Comparison of ENCODE assay signal across 12 mouse cellular contexts in the genomic region with DNA sequence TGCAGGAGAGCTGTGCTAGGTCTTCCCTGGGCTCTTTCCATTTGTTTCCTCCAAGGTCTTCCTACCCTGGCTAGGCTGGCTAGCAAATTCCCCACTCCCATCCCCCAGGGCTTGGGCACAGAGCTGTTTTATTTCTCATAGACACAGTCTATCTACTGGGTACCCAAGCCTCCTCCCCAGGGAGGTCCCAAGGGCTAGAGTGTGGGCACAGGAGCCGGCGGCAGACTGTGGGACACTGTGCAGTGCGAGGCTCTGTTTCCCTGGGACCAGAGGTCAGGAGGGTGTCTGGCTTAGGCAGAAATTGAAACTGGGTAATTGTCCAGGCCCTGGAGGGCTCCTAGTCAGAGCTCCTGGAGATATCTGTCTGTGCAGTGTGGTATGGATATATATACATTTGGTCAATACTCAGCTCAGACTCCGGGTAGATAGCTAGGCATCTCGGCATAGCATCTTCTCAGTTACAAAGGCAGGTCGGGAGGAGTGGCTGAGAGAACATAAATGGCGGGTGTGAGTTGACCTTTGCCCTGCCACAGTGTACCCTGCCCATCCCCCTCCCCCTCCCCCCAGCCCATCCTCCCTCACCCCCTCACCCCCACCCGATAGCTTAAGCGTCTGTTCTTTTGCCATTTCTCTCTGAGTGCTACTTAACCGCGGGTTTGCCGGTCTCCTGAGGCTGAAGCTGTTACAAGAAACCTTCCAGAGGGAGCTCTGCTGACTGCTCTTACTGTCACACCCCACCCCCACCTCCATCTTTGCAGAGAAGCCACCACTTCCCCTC. TPM values are rescaled to one million over a fixed set of nuclear protein-coding genes. Genes with fewer than 3 reads are reported as not detected.
DNase-seq lines count a peak whose midpoint lies in the region; ATAC-seq and TF ChIP-seq lines count a peak whose summit lies in the region.
"Had no signal": no experiment of that assay in that cellular context is flagged by ENCODE, and none has a peak within 500 bp of the region (broad histone marks: within the 10 kb centered on the region; RNA-seq: fewer than 3 reads in every experiment).

No protein-coding gene starts in this region.

- H3K4me1 ChIP-seq in heart, embryonic 16.5 days (ENCODE audit: control insufficient read depth, insufficient read depth, low read length) = no peaks in the 10 kb centered on the region; the same call in 1 of the 2 replicates
- no peaks in the 10 kb centered on the region for H3K4me1 ChIP-seq in midbrain, postnatal 0 days (ENCODE audit: insufficient read depth, low read length)

- H3K9ac ChIP-seq in heart, embryonic 16.5 days (ENCODE audit: low read length) = no peak overlapping the region
- H3K9ac ChIP-seq in midbrain, postnatal 0 days (replicated peaks; ENCODE audit: low read length, poor library complexity, severe bottlenecking) = no peak overlapping the region

- H3K4me2 ChIP-seq in heart, embryonic 16.5 days (ENCODE audit: low read depth, low read length) = no peak overlapping the region
- no peak overlapping the region for H3K4me2 ChIP-seq in midbrain, postnatal 0 days (ENCODE audit: low read depth, low read length, poor library complexity, severe bottlenecking)

- TF ChIP-seq CTCF in brain, embryonic 14.5 days (IDR thresholded peaks at IDR 0.05; ENCODE audit: borderline replicate concordance, extremely low read depth, insufficient read depth, insufficient read length) = no peak
- no peak for TF ChIP-seq CTCF in midbrain, postnatal 0 days (IDR thresholded peaks at IDR 0.05)

- no peak overlapping the region for H3K4me3 ChIP-seq in heart, embryonic 16.5 days (ENCODE audit: low read length)
- H3K4me3 ChIP-seq in midbrain, postnatal 0 days (ENCODE audit: low read depth, low read length) = no peak overlapping the region

- H3K27ac ChIP-seq in heart, embryonic 16.5 days (ENCODE audit: low read length) = no peak overlapping the region
- no peak overlapping the region for H3K27ac ChIP-seq in midbrain, postnatal 0 days (ENCODE audit: low read depth, low read length)

- H3K9me3 ChIP-seq in heart, embryonic 16.5 days (replicated peaks; ENCODE audit: control insufficient read depth, low read length) = no peaks in the 10 kb centered on the region
- H3K9me3 ChIP-seq in midbrain, postnatal 0 days (ENCODE audit: low read length) = no peaks in the 10 kb centered on the region

- H3K36me3 ChIP-seq in heart, embryonic 16.5 days (ENCODE audit: control insufficient read depth, insufficient read depth) = no peaks in the 10 kb centered on the region
- H3K36me3 ChIP-seq in midbrain, postnatal 0 days (ENCODE audit: insufficient read depth, low read length) = no peaks in the 10 kb centered on the region

- DNase-seq in heart, adult 18-20 months = no peak
- peak; percentile 55 for DNase-seq in brain, embryonic 14.5 days (ENCODE audit: low read depth)
- no peak for DNase-seq in midbrain, postnatal 0 days (ENCODE audit: low spot score)
- no peak for DNase-seq in spleen, postnatal 14 days (ENCODE audit: low spot score in 2 of 2)
- no peak for DNase-seq in left cerebral cortex, adult 11 months (ENCODE audit: low spot score)
- DNase-seq: B cell, adult 2 months; cerebellum, adult 8-10 months; kidney, adult 18-20 months had no signal

- 18% methylated on average over 12 of the region's 12 CpGs for WGBS in heart, embryonic 16.5 days
- 27% methylated on average over 12 of the region's 12 CpGs for WGBS in midbrain, postnatal 0 days

- peaks cover 3% of the 10 kb centered on the region; the same call in 1 of the 2 replicates for H3K27me3 ChIP-seq in heart, embryonic 16.5 days (ENCODE audit: control insufficient read depth, insufficient read depth, low read length)
- H3K27me3 ChIP-seq in midbrain, postnatal 0 days (ENCODE audit: insufficient read depth, low read length) = no peaks in the 10 kb centered on the region

- TF ChIP-seq POLR2A in brain, embryonic 14.5 days (IDR thresholded peaks at IDR 0.05; ENCODE audit: borderline replicate concordance, extremely low read depth, insufficient read depth, insufficient read length, poor library complexity, severe bottlenecking) = no peak

- peak; percentile 24; the same call in 1 of the 2 replicates for ATAC-seq in heart, embryonic 16.5 days (replicated peaks; ENCODE audit: extremely low read depth, insufficient read depth, low FRiP score)
- ATAC-seq in hematopoietic stem cell, adult 5-6 weeks (replicated peaks in 1 of 2; ENCODE audit: insufficient read depth in 1 of 2, low FRiP score in 2 of 2, low TSS enrichment in 1 of 2, low read depth in 1 of 2, poor library complexity in 2 of 2, severe bottlenecking in 2 of 2) = peak; percentile 37 to 81
- 0 out of 2 replicates have a peak, but pooled peaks have one; percentile 34 for ATAC-seq in midbrain, postnatal 0 days (ENCODE audit: low FRiP score)
- ATAC-seq in CD4-positive, CD25-positive, alpha-beta regulatory T cell, adult 4 months = no peak

RNA-seq across cellular contexts. Expression of gene Accsl, which starts 4.7 kb away (rescaled TPM):
- polyA plus RNA-seq in heart, embryonic 16.5 days (2015; fragmentation: Nextera tagmentation; extraction: Ambion mirVana) = not detected in 2 replicates
- not detected for total RNA-seq in heart, adult 18-20 months (2021)
- 0.38 and 0.39 TPM in 2 replicates for polyA plus RNA-seq in brain, embryonic 14.5 days (2012; rRNA removed)
- total RNA-seq in hematopoietic stem cell, adult 5-6 weeks (2017) = not detected in 2 replicates
- 0.52 TPM in 1 of 2 replicates, not detected in the other for total RNA-seq in midbrain, postnatal 0 days (2014; rRNA removed)
- polyA plus RNA-seq in midbrain, postnatal 0 days (2015; fragmentation: Nextera tagmentation; extraction: Ambion mirVana) = 0.11 and 0.51 TPM in 2 replicates
- polyA plus RNA-seq in CD4-positive, CD25-positive, alpha-beta regulatory T cell, adult 4 months (2017; shearing (Covaris generic)) = not detected
- total RNA-seq: gastrocnemius, adult 18-20 months had no signal

RNA-seq across cellular contexts. Expression of gene Accs, which starts 23.9 kb away (rescaled TPM):
- 5.6 and 6.3 TPM in 2 replicates for polyA plus RNA-seq in heart, embryonic 16.5 days (2015; fragmentation: Nextera tagmentation; extraction: Ambion mirVana)
- total RNA-seq in heart, adult 18-20 months (2021) = 1 to 10 TPM; 4.1 to 5.2 TPM
- 22.2 and 27.3 TPM in 2 replicates for polyA plus RNA-seq in brain, embryonic 14.5 days (2012; rRNA removed)
- 17.6 and 36.4 TPM in 2 replicates for total RNA-seq in hematopoietic stem cell, adult 5-6 weeks (2017)
- 10.8 and 12.1 TPM in 2 replicates for total RNA-seq in midbrain, postnatal 0 days (2014; rRNA removed)
- polyA plus RNA-seq in midbrain, postnatal 0 days (2015; fragmentation: Nextera tagmentation; extraction: Ambion mirVana) = 4.7 and 4.9 TPM in 2 replicates
- polyA plus RNA-seq in CD4-positive, CD25-positive, alpha-beta regulatory T cell, adult 4 months (2017; shearing (Covaris generic)) = 10 to 100 TPM; 11.7 to 21.4 TPM

RNA-seq across cellular contexts. Expression of gene Ext2, which starts 51.3 kb away (rescaled TPM):
- 70.1 and 70.6 TPM in 2 replicates for polyA plus RNA-seq in heart, embryonic 16.5 days (2015; fragmentation: Nextera tagmentation; extraction: Ambion mirVana)
- 10 to 100 TPM; 37.9 to 39.9 TPM for total RNA-seq in heart, adult 18-20 months (2021)
- polyA plus RNA-seq in brain, embryonic 14.5 days (2012; rRNA removed) = 36.3 and 49.9 TPM in 2 replicates
- 35.6 and 41.4 TPM in 2 replicates for total RNA-seq in hematopoietic stem cell, adult 5-6 weeks (2017)
- 42.7 and 57.2 TPM in 2 replicates for total RNA-seq in midbrain, postnatal 0 days (2014; rRNA removed)
- 74.1 and 74.7 TPM in 2 replicates for polyA plus RNA-seq in midbrain, postnatal 0 days (2015; fragmentation: Nextera tagmentation; extraction: Ambion mirVana)
- polyA plus RNA-seq in CD4-positive, CD25-positive, alpha-beta regulatory T cell, adult 4 months (2017; shearing (Covaris generic)) = 10 to 100 TPM; 16.0 to 18.3 TPM
